Mouse (Mus musculus) fibroblast of lung, adult 2 months (primary cell): ENCODE data around the gene Zfp148.
A peak's percentile ranks its signal among the peaks of the same experiment; 100 is the strongest.
"Not testable (repeated sequence)": the region's sequence is repeated elsewhere in the genome, so short reads cannot be mapped to it uniquely, and the experiment has no call there.

Experiments used
- DNase-seq: peaks from one replicate; pipeline ENCODE4 v3.0.0-alpha.2; 2011; ENCODE audit warnings: low read depth

Zfp148 gene

DNA sequence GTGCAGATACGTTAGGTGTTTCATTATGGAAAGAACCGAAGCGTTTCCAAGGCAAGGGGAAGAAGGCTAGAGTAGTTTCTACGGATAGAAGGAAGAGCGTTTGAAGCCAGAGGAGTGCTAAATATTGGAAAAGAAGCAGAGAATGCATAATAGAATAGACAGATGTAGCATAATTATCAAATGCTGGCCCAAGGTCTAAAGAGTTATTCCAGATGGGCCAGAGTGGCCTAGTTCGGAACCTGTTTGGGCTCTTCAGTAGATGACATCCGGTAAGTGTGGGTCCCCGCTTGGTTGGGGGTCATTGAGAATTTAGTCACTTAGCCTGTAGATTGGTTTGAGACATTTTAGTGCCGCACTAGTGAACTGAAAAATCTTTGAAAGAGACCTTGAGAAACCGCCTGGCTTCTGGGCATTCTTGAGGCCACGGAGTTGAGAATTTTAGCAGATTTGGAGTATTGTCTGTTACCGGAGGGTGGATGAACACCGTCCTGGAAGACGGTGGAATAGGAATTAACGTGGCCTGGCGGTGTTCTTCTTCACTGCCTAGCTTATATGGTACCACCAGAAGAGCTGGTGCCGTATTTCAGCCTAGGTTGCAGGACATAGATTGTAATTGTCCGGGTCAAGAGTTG, 1.1 kb downstream of the Zfp148 start:
- DNase-seq: no peak

DNA sequence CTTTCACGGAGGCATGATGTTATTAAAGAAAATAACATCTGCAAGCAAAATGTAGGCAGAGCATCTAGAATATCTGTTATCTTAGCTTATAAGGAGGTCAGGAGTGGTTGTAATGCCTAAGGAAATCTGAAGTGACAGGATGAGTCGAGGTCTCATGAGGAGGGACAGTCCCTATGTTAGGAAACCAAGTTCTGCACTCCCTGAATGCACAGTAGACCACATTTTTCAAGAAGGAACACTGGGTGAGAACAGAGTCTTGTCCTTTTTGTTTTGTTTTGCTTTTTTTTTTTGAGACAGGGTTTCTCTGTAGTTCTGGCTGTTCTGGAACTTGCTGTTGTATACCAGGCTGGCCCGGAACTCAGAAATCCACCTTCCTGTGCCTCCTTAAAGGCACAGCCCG, 1.7 kb downstream of the Zfp148 start:
- no peak for DNase-seq

DNA sequence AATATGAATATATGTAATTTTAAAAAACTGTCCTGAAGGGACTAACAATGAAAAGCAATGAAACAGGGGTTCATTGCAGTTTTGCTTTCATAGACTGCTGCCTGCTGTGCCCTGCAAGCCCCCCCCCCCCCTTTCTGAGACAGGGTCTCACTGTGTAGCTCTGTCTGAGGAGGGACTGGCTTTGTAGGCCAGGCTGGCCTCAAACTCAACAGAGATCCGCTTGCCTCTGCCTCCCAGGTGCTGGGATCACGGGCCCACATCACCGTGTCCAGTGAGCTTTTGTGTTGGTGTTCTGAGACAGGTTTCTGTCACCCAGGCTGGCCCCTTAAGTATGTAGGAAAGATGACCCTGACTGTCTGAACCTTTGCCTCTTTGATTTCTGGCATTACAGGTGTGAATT, 2.9 kb downstream of the Zfp148 start:
- no peak for DNase-seq

DNA sequence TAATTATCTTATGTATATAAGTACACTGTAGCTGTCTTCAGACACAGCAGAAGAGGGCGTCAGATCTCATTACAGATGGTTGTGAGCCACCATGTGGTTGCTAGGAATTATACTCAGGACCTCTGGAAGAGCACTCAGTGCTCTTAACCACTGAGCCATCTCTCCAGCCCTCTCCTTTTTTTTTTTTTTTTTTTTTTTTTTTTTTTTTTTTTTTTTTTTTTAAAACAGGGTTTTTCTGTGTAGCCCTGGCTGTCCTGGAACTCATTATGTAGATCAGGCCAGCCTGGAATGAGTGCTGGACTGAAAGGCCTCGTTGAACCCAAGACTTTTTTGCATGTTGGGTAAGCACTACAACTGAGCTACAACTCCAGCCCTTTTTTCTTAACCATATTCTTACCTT, 3.4 kb downstream of the Zfp148 start:
- not testable (repeated sequence) for DNase-seq

DNA sequence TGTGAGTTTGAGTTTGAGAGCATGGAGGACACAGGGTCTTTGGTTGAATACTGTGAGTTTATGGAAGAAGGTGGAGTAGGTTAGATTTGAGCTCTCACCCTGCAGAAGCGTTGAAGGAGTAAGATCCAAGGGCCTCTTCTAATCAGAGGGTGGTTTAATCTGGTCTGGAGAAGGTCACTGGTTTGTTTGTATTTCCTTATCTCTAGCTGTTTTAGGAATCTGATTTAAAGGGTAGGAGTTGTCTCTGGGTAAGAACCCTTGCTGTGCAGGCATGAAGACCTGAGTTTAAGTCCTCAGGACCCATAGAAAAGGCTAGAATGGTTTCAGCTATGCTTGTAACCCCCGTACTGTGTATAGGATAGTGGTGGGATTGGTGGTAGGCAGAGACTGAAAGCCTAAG, 6.4 kb downstream of the Zfp148 start:
- no peak for DNase-seq

DNA sequence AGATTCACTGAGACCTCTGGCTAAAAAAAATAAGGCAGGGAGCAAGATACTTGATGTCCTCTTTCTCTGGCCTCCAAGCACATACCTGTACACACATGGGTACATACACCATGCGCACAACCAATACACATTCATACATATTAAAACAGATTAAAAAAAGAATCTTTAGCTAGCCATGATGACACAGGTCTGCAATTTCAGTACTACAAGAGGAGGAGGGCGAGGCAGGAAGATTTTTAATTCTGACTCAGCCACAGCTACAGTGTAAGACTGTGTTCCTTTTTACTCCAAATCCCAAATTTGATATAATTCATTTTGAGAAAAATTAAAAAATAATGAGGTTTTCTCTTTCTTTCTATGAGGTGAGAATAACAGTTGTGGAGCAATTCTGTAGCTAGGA, 6.8 kb downstream of the Zfp148 start:
- no peak for DNase-seq

DNA sequence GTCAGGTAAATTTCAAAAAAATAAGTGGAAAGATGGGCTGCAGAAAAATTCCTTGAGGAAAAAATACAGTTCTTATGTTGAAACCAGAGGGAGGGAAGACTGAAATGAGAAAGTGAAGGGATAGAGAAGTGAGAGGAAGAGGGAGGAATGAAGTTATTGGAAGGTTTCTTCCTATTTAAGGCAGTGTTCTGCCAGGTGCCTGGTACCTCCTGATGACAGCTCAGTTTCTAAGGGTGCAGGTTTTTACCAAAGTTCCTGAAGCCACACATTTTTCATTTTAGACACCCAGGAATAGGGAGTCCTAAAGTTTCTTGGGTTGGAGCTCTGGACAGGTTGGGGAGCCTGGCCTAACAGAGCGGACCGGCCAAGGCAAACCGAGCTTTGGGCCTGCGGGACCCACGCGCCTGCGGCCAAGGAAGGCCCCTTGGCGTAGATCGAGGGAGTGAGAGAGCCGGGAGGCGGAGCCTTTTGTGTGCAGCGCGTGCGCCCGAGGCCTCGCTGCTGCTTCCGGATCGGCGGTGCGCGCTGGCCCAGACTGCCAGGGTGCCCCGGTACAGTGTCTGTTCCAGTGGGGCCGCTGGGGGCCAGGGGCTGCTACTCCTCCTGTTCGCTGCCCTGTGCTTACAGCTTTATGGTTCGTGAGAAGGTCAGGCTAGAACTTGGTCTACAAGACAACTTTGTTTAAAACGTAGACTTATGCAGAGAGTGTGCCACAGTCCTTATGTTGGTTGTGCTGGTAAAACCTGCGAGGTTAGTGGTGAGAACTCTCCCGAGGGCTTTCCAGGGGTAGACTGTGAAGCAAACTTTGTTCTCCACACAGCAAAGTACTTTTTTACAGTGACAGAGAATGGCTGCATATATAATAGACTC, 19.5 kb downstream of the Zfp148 start:
- peak; percentile 56 for DNase-seq

DNA sequence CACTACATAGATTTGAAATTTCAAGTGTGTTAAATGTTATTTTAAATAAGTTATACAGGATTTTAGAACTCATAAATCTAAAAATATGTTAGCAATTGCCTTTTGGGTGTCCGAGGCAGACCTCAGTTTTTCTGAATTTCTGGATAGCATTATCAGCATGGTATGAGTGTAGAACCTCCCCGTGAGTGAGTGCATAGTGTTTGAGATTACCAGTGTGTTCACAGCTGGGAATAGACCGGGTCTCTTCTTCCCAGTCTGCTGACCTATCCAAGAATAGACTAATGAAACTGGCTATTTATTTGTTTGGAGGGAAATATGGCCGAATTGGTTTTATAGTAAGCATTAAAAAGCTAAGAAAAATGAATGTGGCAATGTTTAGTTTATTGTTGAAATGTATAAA, 20.3 kb downstream of the Zfp148 start:
- DNase-seq: no peak

DNA sequence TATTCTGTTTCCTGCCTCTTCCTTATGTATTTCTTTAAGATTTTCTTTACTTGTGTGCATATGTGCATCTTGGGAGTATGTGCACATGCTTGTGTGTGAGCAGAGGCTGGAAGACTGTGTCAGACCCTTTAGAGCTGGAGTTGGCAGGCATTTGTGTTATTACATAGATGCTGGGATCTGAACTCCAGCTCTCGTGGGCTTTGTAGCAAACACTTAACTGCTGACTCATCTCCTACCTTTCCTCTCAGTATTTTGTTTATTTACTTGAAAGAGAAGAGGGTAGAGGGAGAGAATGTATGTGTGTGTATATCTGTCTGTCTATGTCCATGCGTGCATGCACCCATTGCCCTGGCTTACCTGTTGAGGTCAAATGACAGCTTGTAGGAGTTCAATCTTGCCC, 22.6 kb downstream of the Zfp148 start:
- DNase-seq: no peak

DNA sequence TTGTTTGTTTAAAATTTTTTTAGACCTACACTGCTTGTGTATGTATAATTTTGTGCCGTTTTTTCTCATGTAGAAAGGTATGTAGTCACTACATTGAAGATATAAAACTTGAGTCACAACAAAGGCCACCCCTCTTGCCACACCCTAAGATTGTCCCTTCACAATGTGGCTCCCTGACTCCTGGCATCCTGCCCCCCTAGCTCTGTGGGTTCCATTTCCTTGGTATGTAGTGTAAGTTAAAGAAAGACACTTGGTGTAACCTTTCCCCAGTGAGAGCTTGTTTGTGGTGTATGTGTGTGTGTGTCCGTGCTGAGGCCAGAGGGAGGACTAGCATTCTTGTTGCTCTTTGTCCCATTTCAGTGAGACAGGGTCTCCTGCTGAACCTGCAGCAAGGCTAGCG, 23.4 kb downstream of the Zfp148 start:
- no peak for DNase-seq

DNA sequence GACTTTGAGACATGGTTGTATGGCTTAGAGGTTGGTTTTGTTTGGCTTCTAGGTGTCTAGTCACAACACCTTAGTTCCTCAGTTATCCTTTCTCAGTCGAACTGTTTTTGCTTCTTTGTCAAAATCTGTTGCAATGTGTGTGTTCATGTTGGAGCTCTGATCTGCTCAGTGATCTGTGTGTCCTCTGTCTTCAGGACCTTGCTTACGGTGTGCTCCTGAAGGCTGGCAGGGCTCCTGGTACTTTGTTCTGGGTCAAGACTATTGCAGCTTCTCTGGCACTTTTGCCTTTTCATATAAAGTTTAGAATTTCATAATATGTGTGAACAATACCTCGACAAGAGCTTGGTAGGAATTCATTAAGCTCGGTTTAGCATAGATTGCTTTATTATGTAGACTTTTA, 24.9 kb downstream of the Zfp148 start:
- DNase-seq: no peak

DNA sequence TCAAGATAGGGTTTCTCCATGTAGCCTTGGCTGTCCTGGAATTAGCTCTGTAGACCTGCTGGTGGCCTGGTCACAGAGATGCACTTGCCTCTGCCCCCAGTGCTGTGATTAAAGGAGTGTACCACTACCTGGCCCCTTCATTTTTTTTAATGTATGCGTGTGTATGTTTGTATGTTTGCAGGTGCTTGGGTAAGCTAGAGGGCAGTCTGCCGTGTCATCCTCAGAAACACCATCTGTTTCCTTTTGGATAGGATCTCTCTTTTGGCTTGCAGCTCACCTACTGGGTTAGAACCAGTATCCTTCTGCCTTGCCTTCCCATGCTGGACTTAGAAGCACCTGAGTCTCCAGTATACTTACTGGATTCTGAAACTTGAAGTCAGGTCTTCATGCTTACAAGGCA, 29.5 kb downstream of the Zfp148 start:
- DNase-seq: no peak

DNA sequence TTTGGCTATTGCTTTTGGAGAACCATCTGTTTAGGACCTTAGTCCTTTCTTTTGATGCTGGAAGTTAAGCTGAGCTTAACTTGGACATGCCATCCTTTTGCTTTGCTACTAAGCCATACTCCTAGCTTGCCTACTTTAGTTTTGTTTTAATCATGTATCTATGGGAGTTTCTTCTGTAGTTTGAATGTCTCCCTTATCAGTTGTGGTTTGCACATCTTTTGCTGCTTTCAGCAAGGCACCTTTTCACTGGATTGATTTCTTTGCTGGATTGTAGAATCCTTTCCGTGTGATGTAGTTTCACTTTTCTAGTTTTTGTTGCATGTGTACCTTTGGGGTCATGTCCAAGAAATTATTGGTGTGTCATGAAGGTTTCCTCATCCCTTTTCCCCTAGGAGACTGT, 30.0 kb downstream of the Zfp148 start:
- no peak for DNase-seq

DNA sequence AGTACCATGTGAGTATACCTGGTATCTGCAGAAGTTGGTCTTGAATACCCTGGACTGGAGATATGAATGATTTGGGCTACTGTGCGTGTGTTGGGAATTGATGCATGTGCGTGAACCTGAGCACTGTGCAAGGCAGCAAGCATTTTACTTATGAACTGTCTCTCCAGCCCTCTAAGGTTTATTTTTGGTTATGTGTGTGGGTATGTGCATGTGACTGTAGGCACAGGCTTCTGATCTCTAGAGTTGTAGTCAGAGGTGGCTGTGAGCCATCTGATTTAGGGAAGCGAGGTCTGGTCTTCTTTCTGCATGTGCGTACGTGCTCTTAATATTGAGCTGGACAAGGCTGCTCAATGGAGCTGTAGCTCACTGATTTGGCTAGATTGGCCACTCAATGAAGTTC, 33.6 kb downstream of the Zfp148 start:
- DNase-seq: no peak

DNA sequence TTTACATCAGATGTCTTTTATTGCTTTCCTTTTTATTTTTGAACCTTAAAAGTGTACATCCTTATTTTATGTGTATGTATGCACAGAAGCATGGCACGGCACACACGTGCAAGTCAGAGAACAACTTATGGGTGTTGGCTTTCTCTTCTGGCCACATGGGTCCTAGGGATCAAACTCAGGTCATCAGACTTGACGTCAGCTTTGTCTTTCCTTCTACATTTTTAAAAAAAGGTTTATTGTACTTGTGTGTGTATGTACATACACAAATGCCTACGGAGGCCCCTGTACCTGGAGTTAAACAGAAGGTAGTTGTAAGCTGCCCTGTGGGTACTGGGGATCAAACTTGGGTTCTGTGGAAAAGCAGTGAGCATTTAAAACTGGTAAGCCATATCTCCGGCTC, 35.0 kb downstream of the Zfp148 start:
- no peak for DNase-seq

DNA sequence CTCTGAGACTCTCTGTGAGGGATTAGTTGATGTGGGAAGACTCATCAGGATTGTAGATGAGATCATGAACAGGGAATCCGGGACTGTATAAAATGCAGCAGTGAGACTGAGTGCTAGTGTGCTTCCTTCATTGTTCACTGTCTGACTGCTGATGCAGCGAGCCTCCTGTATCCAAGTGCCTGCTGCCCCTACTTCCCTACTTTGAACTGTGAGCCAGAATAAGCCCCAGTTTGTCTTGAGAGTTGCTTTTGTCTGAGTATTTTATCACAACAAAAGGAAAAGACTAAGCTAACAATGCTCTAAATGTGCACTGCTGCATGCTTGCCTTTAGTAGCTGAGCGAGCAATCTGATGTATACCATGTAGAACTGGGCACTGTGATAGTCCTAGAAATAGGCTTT, 47.7 kb downstream of the Zfp148 start:
- no peak for DNase-seq

DNA sequence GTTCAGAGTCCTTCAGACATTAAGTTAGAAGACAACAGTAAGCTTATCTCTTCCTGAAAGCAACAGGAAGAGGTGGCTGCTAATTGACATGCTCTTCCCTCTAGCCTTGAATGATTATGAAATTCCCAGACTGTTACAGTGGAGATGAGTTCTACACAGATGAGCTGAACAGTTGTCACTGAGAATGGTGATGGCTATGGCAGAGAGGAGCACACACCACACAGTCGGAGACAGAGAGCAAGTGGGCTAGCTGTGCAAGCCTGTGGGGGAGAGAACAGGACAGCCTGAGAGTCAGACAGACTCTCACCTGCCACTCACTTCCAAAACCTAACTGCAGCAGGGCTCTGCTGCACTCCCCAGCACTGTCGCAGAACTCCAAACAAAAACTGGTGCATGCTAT, 51.0 kb downstream of the Zfp148 start:
- no peak for DNase-seq

DNA sequence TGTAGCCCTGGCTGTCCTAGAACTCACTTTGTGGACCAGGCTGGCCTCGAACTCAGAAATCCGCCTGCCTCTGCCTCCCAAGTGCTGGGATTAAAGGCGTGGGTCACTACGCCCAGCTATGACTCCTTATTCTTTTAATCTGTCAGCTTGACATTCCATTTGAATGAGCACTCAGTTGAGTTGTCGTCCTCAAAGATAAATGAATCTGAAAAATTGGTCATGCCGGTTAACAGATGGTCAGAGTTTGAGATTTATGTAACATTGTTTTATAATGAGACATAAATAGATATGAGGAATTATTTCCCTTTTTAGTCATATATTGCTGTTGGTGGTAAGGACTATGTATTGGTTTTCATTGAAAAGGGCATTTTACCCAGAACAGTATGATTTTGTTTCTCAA, 60.4 kb downstream of the Zfp148 start:
- DNase-seq: no peak

DNA sequence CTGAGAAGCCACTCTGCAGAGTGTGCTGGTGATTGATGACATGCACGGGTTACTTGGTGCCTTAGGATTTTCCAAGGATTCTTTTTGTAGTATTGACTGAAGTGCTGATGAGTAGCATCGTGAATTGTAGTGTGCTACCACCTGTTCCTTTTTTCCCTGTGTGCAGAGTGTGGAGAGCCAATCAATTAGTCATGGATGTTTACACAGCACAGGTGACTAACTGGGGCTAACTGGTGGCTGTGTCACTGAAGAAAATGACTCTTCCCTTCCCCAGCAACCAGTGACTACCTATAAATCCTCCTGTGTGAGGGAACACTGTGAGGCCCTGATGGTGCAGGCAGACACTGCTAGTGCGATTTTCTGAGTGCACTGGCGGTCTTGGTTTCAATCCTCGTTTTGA, 66.2 kb downstream of the Zfp148 start:
- no peak for DNase-seq

DNA sequence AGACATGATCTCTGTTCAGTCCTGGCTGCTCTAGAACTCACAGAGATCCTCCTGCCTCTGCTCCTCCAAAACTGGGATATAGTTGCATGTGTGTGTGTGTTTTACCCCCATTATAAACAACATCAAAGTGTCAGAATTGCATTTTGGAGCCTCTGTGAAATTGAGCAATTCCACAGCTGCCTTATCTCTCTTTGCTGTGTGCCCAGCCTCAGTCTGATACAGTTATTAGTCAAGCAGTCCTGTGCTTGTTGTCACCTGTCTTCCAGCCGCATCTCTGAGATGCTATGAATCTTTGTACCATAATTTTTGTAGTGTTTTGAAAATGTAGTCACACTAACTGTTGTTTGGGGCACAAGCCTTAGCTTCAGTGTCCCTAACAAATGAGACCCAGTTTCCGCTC, 73.2 kb downstream of the Zfp148 start:
- no peak for DNase-seq

DNA sequence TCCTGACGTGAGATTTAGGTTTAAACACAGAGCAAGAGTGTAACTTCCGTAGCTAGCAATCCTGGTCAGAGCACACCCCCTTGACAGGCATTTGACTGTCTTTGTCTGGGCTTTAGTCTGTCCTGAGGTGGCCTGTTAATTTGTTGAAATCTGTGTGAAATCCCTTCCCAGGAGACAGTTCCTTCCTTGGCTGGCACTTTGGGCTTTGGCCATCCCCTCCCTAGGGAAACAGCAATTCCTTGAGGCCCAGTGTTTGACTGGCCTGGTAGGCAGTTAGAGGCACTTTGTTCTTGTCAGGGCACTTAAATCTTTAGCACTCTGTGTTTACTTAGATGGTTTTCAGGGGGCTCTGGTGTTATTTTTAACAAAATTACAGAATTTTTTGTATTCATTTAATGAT, 73.7 kb downstream of the Zfp148 start:
- no peak for DNase-seq

DNA sequence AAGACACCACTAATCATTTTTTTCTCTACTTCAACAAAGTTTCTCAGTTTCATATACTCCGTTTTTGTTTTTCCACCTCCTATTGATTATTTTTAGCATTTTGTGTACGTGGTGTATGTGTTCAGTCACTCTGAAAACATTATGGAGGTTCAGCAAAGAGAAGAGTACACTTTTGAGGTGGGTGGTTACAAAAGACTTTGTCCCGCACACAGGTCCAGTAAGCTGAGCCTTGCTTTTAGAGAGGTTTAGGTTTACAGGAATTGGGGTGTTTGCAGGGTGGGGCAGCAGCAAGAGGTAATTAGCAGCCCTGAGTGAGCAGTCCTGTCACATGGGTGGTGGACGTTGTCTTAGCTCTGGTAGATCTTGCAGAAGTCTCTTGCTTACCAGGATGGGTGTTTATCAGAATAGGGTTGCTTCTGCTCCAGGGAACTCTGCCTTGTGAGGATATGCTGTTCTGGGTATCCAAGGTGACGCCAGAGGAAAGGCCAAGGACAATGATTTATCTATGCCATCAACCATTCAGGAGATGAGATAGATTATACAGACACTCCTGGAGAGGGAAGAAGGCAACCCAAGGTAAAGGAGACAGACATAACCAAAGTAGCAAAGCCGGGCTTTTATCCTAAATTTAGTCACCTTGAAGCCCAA, 74.8 kb downstream of the Zfp148 start:
- DNase-seq: no peak

DNA sequence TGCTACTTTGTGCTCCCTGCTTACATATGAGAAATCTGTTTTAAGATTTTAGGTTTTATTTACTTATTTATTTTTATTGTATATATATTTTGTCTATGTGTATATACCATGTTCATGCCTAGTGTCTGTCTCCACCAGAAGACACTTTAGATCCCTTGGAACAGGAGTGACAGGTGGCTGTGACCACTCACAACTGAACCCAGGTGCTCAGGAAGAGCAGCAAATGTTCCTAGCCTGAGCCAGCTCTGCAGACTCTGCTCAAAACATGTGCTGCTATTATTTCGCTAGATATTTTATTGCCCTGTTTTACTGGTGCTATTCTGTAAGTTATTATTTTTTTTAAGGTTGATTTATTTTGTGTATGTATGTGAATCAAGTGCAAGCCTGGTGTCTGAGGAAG, 78.5 kb downstream of the Zfp148 start:
- no peak for DNase-seq
